ENCODE assay signal across 10 mouse cellular contexts in the genomic region with DNA sequence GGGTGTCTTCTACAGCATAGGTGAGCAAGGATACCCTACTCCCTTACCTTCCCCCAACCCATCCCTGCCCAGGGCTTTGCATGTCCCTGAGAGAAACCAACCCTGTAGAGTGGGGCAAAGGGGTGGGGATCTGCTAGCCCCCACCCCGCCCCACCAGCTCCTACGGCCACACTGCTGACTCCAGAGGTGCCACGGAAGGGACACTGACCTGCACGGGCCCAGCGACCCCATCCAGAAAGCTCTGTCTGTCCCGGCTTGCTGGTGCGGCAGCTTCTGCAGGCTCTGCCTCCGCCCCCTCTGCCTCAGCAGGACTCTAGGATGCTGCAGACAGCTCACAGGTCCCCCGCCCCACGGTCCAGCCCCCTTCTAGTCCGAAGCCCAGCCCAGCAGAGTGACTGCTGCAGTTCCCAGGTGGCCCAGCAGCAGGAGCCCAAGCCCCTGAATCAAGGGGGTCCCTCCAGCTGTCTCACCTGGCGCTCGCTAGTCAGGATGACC. TPM values are rescaled to one million over a fixed set of nuclear protein-coding genes. Genes with fewer than 3 reads are reported as not detected.
DNase-seq lines count a peak whose midpoint lies in the region; ATAC-seq lines count a peak whose summit lies in the region.
"Had no signal": no experiment of that assay in that cellular context is flagged by ENCODE, and none has a peak within 500 bp of the region (broad histone marks: within the 10 kb centered on the region; RNA-seq: fewer than 3 reads in every experiment).

No protein-coding gene starts in this region.

- H3K27ac ChIP-seq in heart, embryonic 14.5 days (replicated peaks in 1 of 2; ENCODE audit: control insufficient read depth in 1 of 2, insufficient read depth in 1 of 2, low read depth in 2 of 2, low read length in 2 of 2) = no peak overlapping the region
- no peak overlapping the region for H3K27ac ChIP-seq in midbrain, embryonic 13.5 days

- ATAC-seq in heart, embryonic 14.5 days (ENCODE audit: insufficient number of reproducible peaks, insufficient read depth, low FRiP score, low read depth) = 0 out of 2 replicates have a peak, but pooled peaks have one; percentile 32
- ATAC-seq in midbrain, embryonic 13.5 days = peak; percentile 76
- ATAC-seq in CD4-positive, CD25-positive, alpha-beta regulatory T cell, adult 4 months = no peak

- no peaks in the 10 kb centered on the region for H3K36me3 ChIP-seq in heart, embryonic 14.5 days (ENCODE audit: control insufficient read depth, insufficient read depth, low read length)
- no peaks in the 10 kb centered on the region for H3K36me3 ChIP-seq in midbrain, embryonic 13.5 days

- H3K27me3 ChIP-seq in heart, embryonic 14.5 days (ENCODE audit: control insufficient read depth, insufficient read depth, low read length) = peaks cover 10% of the 10 kb centered on the region; the same call in 1 of the 2 replicates
- H3K27me3 ChIP-seq in midbrain, embryonic 13.5 days = peaks cover 41% of the 10 kb centered on the region

- H3K4me1 ChIP-seq in heart, embryonic 14.5 days (ENCODE audit: control insufficient read depth in 2 of 2, insufficient read depth in 2 of 2, low read length in 2 of 2) = no peaks in the 10 kb centered on the region
- peaks cover 13% of the 10 kb centered on the region for H3K4me1 ChIP-seq in midbrain, embryonic 13.5 days (replicated peaks)

- WGBS in heart, embryonic 14.5 days = 4% methylated on average over 13 of the region's 13 CpGs
- WGBS in midbrain, embryonic 13.5 days = 2% methylated on average over 13 of the region's 13 CpGs

- H3K9me3 ChIP-seq in heart, embryonic 14.5 days (ENCODE audit: control insufficient read depth, low read length) = no peaks in the 10 kb centered on the region
- no peaks in the 10 kb centered on the region for H3K9me3 ChIP-seq in midbrain, embryonic 13.5 days

- no peak overlapping the region for H3K4me2 ChIP-seq in heart, embryonic 14.5 days (ENCODE audit: low read length)
- H3K4me2 ChIP-seq in midbrain, embryonic 13.5 days (replicated peaks) = peak overlapping the region; percentile 47

- no peak overlapping the region for H3K9ac ChIP-seq in heart, embryonic 14.5 days (ENCODE audit: low read length)
- H3K9ac ChIP-seq in midbrain, embryonic 13.5 days (replicated peaks) = peak overlapping the region; percentile 54

- intact Hi-C loops in heart, postnatal 10 days (cut with DNase I) = no loop called here
- intact Hi-C loops in gastrocnemius, postnatal 36 days (cut with DNase I) = no loop called here

- H3K4me3 ChIP-seq in heart, embryonic 14.5 days (ENCODE audit: control insufficient read depth in 1 of 2, insufficient read depth in 1 of 2, low read depth in 1 of 2, low read length in 2 of 2) = no peak overlapping the region
- peak overlapping the region; percentile 24 for H3K4me3 ChIP-seq in midbrain, embryonic 13.5 days (replicated peaks)

- no peak for DNase-seq in heart, postnatal 10 days
- peak; percentile 25 for DNase-seq in Muller cell, postnatal 12 days (ENCODE audit: inconsistent ontology term)
- peak; percentile 43 for DNase-seq in forelimb bud, embryonic 11.5 days (ENCODE audit: low read depth, low spot score)
- DNase-seq in adrenal gland, postnatal 25 days = no peak
- no peak for DNase-seq in gastrocnemius, postnatal 36 days
- DNase-seq: cerebellum, adult 8-10 months had no signal

RNA-seq across cellular contexts. Expression of a gene that starts 2.4 kb away (rescaled TPM):
- polyA plus RNA-seq in heart, embryonic 14.5 days (2014; fragmentation: Nextera tagmentation; extraction: Ambion mirVana) = 0.22 and 0.71 TPM in 2 replicates
- total RNA-seq in heart, postnatal 10 days (2021) = under 1 TPM; 0.32 to 0.48 TPM
- polyA plus RNA-seq in midbrain, embryonic 13.5 days (2015; fragmentation: Nextera tagmentation; extraction: Ambion mirVana) = 0.32 and 0.35 TPM in 2 replicates
- total RNA-seq in adrenal gland, postnatal 25 days (2021) = 5.6 and 6.2 TPM in 2 replicates
- under 1 TPM in 1 of 2 experiments, not detected in 1; 0.20 TPM for total RNA-seq in gastrocnemius, postnatal 36 days (2021)
- polyA plus RNA-seq in CD4-positive, CD25-positive, alpha-beta regulatory T cell, adult 4 months (2017; shearing (Covaris generic)) = not detected

RNA-seq across cellular contexts. Expression of a gene that starts 27.1 kb away (rescaled TPM):
- polyA plus RNA-seq in heart, embryonic 14.5 days (2014; fragmentation: Nextera tagmentation; extraction: Ambion mirVana) = 52.1 and 56.8 TPM in 2 replicates
- total RNA-seq in heart, postnatal 10 days (2021) = 10 to 100 TPM; 61.7 to 64.3 TPM
- 43.4 and 46.9 TPM in 2 replicates for polyA plus RNA-seq in midbrain, embryonic 13.5 days (2015; fragmentation: Nextera tagmentation; extraction: Ambion mirVana)
- 126 and 172 TPM in 2 replicates for total RNA-seq in adrenal gland, postnatal 25 days (2021)
- total RNA-seq in gastrocnemius, postnatal 36 days (2021) = 100 to 1,000 TPM in 1 of 2 experiments, 10 to 100 TPM in 1; 89.1 to 111 TPM
- 10 to 100 TPM in 1 of 2 experiments, 1 to 10 TPM in 1; 5.4 to 11.3 TPM for polyA plus RNA-seq in CD4-positive, CD25-positive, alpha-beta regulatory T cell, adult 4 months (2017; shearing (Covaris generic))

RNA-seq across cellular contexts. Expression of a gene that starts 34.5 kb away (rescaled TPM):
- polyA plus RNA-seq in heart, embryonic 14.5 days (2014; fragmentation: Nextera tagmentation; extraction: Ambion mirVana) = 0.22 and 0.27 TPM in 2 replicates
- total RNA-seq in heart, postnatal 10 days (2021) = under 1 TPM; 0.17 to 0.45 TPM
- polyA plus RNA-seq in midbrain, embryonic 13.5 days (2015; fragmentation: Nextera tagmentation; extraction: Ambion mirVana) = 0.62 and 0.70 TPM in 2 replicates
- 0.52 TPM in 1 of 2 replicates, not detected in the other for total RNA-seq in adrenal gland, postnatal 25 days (2021)
- total RNA-seq in gastrocnemius, postnatal 36 days (2021) = not detected
- polyA plus RNA-seq in CD4-positive, CD25-positive, alpha-beta regulatory T cell, adult 4 months (2017; shearing (Covaris generic)) = not detected
- polyA plus RNA-seq: small intestine, adult 2 months had no signal

RNA-seq across cellular contexts. Expression of a gene that starts 56.6 kb away (rescaled TPM):
- 0.46 and 1.2 TPM in 2 replicates for polyA plus RNA-seq in heart, embryonic 14.5 days (2014; fragmentation: Nextera tagmentation; extraction: Ambion mirVana)
- total RNA-seq in heart, postnatal 10 days (2021) = 1 to 10 TPM; 4.1 to 5.7 TPM
- 0.40 TPM in 2 replicates for polyA plus RNA-seq in midbrain, embryonic 13.5 days (2015; fragmentation: Nextera tagmentation; extraction: Ambion mirVana)
- 2.1 and 5.9 TPM in 2 replicates for total RNA-seq in adrenal gland, postnatal 25 days (2021)
- 1 to 10 TPM; 1.4 to 1.6 TPM for total RNA-seq in gastrocnemius, postnatal 36 days (2021)
- 10 to 100 TPM; 12.0 to 22.3 TPM for polyA plus RNA-seq in CD4-positive, CD25-positive, alpha-beta regulatory T cell, adult 4 months (2017; shearing (Covaris generic))

Comparison
In these comparisons a context has a peak if more than half of its experiments do, and no peak if none do; other contexts are left out.
1. DNase-seq: peak in Muller cell, postnatal 12 days (single experiment) and forelimb bud, embryonic 11.5 days (single experiment); none in heart, postnatal 10 days (0 of 2), adrenal gland, postnatal 25 days (single experiment) and gastrocnemius, postnatal 36 days (0 of 2).